Mouse (Mus musculus): ENCODE data around the gene Carhsp1. TPM values are rescaled to one million over a fixed set of nuclear protein-coding genes. Genes with fewer than 3 reads are reported as not detected.
A peak's percentile ranks its signal among the peaks of the same experiment; 100 is the strongest.

Carhsp1 gene
- polyA plus RNA-seq, 2 experiments from 2014 or later = 11.7 to 29.4 TPM

DNA sequence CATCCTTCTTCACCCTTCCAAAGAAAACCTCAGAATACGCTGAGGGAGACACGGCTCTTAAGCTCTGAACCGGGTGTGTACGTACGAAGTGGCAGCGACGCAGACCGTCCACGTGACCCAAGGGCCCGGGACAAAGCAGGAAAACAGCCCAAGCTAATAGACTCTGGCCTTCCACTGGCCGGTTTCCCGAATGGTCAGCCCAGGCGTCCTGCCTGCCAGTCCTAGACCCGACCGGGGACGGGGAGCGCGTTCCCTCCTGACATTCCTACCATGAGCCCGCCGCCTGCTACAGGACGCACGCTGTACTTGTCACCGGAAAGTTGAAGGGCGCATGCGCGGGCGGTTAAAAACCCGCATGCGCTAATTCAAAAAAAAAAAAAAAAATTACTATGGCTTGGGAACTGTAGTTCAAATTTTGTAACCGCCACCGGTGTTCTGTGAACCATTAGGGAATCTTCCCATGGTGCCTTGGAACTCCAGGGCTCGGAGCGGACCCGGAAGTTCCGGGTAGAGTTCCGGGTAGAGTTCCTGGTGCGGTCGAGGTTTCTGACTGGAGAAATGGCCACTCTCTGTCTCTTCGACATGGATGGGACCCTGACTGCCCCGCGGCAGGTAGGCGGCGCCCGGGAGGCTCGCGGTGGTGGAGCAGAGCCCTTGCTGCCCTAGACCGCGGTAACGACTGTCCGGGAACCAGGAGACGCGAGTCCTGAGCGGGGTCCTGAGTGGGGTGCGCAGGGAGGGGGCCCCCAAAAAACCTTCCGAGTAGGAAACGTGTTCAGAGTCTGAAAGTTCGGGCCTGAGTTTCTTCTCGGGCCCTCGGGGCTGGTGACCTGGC is 34.5 kb downstream of the Carhsp1 start, which contains the start of the genes Pmm2 and Tmem186:
Pmm2 (plus strand) TSS at position 458 of the 835 bp plus-strand sequence.
Tmem186 (minus strand) TSS at position 496 of the 835 bp plus-strand sequence.
- ATAC-seq = peak; percentile 72

DNA sequence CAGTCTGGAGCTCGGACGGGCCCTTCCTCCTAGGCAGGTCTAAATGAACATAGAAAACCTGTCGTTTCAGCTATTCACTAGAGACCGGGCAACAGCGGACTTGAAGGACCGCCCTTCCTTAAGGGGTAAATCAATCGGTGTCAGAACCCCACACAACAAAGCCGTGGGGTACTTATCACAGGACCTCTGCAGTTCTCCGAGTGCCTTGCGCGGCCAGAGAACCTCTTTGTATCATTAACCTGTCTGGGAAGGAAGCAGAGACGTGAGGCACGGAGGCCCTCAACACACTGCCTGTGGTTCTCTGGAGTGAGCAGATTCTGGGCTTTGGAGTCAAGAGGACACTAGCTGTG is 35.1 kb downstream of the Carhsp1 start:
- ATAC-seq = peak; percentile 35

DNA sequence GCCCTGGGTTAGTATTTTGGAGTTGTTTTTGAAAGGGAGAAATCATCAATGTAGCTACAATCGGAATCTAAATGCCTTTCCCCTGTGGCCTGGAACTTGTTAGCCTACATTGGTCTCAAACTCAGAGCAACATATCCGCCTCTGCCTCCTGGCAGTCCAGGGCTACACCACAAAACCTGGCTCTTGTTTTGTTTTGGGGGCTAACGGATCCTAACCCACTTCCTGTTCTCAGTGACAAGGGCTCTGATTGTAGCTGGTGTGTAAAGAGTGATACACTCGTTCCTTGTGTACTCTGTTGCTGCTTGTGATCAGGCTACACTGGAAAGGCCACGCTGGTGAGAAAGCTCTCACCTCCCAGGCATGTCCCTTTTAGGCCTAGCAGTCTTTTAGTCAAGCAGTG is 40.5 kb downstream of the Carhsp1 start:
- no peak for ATAC-seq

DNA sequence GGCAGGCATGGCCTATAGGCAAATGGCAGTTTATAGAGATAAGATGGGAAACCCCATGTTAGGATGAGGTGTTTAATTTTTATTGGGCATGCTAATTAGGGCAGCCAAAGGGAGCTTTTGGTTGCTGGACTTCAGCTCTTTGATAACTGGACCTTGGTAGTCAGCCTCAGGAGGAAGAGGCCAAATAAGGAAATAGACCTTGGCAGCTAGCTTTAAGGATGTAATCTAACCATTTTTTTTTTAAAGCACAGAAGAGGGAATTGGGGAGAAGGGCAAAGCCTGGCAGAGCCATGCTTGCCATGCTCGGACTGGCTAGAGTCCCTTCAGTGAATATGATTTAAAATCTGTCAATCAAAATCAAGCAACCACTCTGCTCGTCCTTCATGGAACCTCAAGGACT is 41.5 kb downstream of the Carhsp1 start:
- no peak for ATAC-seq

DNA sequence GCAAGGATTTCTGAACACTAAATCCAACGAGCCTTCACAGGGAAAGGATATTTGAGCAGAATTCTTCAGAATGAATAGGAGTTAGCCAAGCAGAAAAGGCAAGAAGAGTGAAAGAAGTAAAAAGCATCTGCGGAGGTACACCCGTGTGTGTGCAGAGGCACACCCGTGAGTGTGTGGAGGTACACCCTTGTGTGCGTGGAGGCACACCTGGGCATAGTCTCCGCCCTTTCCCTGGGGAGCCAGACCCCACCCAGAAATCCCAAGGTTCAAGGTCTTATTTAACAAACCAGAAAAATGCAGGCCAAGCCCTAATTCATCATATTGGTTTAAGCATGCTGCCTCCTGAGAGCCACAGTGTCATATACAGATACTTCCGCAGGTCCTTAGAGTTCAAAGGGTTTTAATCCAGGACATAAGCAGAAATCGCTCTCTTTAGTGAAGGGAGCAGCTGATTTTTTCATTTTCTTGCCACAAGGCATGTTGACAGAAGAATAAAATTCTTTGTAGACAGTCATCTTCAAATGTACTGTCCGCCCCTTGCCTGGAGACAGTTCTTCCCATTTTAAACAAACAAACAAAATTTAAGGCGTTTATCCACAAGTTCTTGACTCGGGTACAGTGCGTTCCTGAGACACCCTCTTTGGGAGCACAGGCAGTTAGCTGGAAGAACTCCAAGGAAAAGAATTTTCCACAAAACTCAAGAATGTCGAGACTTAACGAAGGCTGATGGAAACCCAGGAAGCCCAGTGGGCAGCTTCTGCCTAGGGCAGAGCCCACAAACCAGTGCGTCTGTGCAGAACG is 51.4 kb downstream of the Carhsp1 start:
- ATAC-seq = no peak

DNA sequence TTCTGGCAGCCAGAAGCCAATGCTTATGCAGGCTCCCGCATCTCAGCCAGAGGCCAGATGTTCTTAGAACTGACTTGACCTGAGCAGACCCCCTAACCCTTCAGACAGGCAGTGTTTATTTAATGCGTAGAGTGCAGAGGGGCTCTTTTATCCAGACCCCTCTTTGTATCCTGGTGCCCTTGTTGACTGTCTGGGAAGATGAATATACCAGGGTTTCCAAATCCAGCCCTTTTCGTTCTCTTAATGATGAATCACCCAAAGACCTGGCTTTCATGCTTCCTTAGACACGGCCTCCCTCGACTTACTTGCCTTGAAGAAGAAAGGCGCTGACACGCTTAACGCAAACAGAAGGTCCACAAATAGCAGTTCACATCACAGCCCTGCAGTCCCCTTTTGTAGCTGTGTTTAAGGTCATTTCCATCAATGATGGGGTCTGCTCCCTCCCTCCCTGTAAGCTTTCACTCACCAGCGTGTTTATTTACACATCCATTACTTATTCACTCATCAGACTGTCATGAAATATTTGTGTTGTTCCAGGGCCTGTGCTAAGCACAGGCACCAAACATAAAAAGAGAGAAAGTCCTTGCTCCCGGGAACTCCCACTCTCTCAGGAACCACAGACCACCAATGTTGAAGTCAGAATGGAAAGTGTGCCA is 52.2 kb downstream of the Carhsp1 start:
- ATAC-seq = no peak

DNA sequence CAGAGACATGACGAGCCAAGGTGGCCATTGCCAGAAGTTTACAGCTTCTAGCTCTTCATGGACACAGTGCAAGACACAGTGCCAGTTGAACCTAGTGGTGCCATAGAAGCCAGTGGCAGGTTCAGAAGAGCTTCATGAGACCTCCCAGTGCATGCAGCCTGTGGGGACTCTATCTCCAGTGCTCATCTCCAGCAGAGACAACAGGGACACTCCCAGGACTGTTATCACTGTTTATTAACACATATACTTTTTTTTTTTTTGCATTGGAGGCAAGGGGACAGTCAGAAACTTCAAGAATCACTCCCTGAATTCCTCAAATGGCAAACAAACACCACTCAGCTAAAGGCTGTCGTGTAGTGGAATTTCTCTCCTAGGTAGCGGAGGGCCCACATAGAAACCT is 58.5 kb downstream of the Carhsp1 start:
- no peak for ATAC-seq

DNA sequence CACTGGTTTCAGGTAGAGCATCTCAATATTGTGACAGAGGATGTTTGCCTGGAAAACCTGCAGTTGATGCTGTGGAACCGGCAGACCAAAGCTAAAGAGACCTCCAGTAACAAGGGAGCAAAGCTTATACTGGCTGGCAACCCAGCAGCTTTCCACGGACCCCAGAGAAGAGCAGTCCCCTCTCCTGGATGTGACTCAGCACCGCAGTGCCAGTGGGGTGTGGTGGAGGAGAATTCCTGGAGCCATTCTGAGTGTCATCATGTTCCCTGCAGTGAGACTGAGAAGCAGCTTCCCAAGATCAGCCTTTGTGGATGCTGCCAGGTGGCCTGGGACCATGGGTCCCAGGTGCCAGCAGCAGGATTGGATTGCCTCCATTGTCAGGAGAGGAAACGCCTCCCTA is 58.9 kb downstream of the Carhsp1 start:
- no peak for ATAC-seq

DNA sequence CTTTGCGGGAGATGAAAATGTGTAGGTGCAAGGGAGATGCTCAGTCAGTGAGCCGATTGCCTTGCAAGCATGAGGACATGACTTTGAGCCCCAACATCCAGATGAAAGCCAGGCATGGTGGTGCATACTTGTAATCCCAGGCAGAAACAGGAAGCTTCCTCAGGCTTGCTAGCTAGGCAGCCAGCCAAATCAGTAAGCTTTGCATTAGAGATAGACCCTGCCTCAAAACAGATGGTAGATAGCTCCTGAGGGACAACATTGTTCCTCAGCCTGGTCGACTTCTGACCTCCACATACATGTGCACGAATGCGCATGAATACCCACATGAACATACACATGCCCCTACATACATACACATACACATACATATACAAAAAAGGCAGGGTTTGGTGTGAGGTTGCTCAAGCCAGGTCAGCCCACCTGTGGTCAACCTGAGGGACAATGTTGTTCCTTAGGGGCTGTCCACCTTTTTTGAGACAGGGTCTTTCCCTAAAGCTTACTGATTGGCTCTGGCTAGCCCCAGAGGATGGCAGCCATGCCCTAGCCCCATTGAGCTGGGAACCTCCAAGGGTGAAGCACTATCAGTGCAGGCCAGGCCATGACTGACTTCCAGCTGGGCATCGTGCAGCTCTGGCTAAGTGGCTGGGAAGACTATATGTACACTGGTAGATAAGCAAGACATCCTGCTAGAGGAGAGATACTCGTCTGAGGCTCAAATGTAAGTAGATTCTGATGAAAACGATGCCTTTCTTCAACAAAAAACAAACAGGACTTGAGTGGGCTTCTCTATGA is 59.5 kb downstream of the Carhsp1 start:
- no peak for ATAC-seq

DNA sequence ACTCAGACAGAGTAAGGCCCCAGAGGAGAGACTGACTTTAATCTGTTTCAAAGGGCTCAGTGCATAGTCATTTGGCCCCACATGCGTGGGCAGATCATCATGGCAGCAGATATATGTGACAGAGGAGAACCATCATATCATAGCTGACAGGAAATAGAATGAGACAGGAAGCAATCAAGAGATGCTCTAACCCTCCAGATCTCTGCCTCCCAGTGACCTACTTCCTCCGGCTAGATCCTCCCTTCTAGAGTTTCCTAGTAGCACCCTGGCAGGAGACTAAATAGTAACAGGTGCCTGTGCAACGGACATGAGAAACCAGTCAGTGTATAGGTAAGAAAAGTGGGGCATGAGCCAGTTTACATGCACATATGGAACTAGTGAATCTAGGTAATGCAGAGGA is 61.6 kb downstream of the Carhsp1 start:
- ATAC-seq = peak; percentile 77

Other genes with a start within 250 kb of the Carhsp1 start
- gene Tmem114, start 247.0 kb downstream of the Carhsp1 start, polyA plus RNA-seq (2017; shearing (Covaris generic)) = not detected
- 10 to 100 TPM; 24.1 to 35.5 TPM for gene Mettl22, start 201.4 kb downstream of the Carhsp1 start, polyA plus RNA-seq (2017; shearing (Covaris generic))
- 1 to 10 TPM in 1 of 2 experiments, under 1 TPM in 1; 0.74 to 1.8 TPM for gene Abat, start 158.7 kb downstream of the Carhsp1 start, polyA plus RNA-seq (2017; shearing (Covaris generic))
- 100 to 1,000 TPM in 1 of 2 experiments, 10 to 100 TPM in 1; 93.6 to 129 TPM for gene Pmm2, start 34.5 kb downstream of the Carhsp1 start, polyA plus RNA-seq (2017; shearing (Covaris generic))
- 10 to 100 TPM; 10.1 to 15.7 TPM for gene Tmem186, start 34.4 kb downstream of the Carhsp1 start, polyA plus RNA-seq (2017; shearing (Covaris generic))
- gene Gm5767, start 8.6 kb upstream of the Carhsp1 start, polyA plus RNA-seq (2017; shearing (Covaris generic)) = not detected
- 10 to 100 TPM; 39.2 to 51.8 TPM for gene Usp7, start 120.2 kb upstream of the Carhsp1 start, polyA plus RNA-seq (2017; shearing (Covaris generic))
- 10 to 100 TPM; 16.6 to 25.7 TPM for gene 1810013L24Rik, start 157.9 kb upstream of the Carhsp1 start, polyA plus RNA-seq (2017; shearing (Covaris generic))

All from CD4-positive, CD25-positive, alpha-beta regulatory T cell, adult 4 months (primary cell).